Mouse (Mus musculus) c-Kit-positive CD71-negative TER-119-negative erythroid progenitor cells, embryonic 14.5 days (primary cell): Measurements from ENCODE around the gene Megf9.

Experiments used
- DNase-seq: peaks from one replicate; pipeline ENCODE4 v3.0.0-alpha.2; 2013; ENCODE audit warnings: low read depth

Megf9 gene

GRCm38 (mm10) chr4:70534891-70535269, at the start of gene Megf9:
TSS of gene Megf9 (minus strand) at chr4:70534995.
- DNase-seq = peak; percentile 92

GRCm38 (mm10) chr4:70579654-70580053, 44.9 kb upstream of the Megf9 start:
- DNase-seq = no peak

- DNase-seq = no peak
Measured at GRCm38 (mm10) chr4:70578301-70578700, 43.5 kb upstream of the Megf9 start.

GRCm38 (mm10) chr4:70576096-70576495, 41.3 kb upstream of the Megf9 start:
- no peak for DNase-seq

- no peak for DNase-seq
Measured at GRCm38 (mm10) chr4:70573926-70574325, 39.1 kb upstream of the Megf9 start.

- no peak for DNase-seq
Measured at GRCm38 (mm10) chr4:70553888-70554287, 19.1 kb upstream of the Megf9 start.

- DNase-seq = no peak
Measured at GRCm38 (mm10) chr4:70553230-70553797, 18.5 kb upstream of the Megf9 start.

GRCm38 (mm10) chr4:70552120-70552519, 17.3 kb upstream of the Megf9 start:
- DNase-seq = no peak

GRCm38 (mm10) chr4:70547411-70548148, 12.8 kb upstream of the Megf9 start:
- DNase-seq = no peak

GRCm38 (mm10) chr4:70545869-70546542, 11.2 kb upstream of the Megf9 start:
- DNase-seq = no peak

GRCm38 (mm10) chr4:70544390-70544789, 9.6 kb upstream of the Megf9 start:
- DNase-seq = no peak

- DNase-seq = no peak
Measured at GRCm38 (mm10) chr4:70542387-70542786, 7.6 kb upstream of the Megf9 start.

GRCm38 (mm10) chr4:70540743-70541142, 5.9 kb upstream of the Megf9 start:
- no peak for DNase-seq

GRCm38 (mm10) chr4:70536661-70537580, 2.1 kb upstream of the Megf9 start:
- no peak for DNase-seq

GRCm38 (mm10) chr4:70535711-70536311, 1.0 kb upstream of the Megf9 start:
- no peak for DNase-seq

- DNase-seq = no peak
Measured at GRCm38 (mm10) chr4:70535289-70535688, 494 bp upstream of the Megf9 start.

GRCm38 (mm10) chr4:70534078-70534890, 511 bp downstream of the Megf9 start:
- DNase-seq = no peak

GRCm38 (mm10) chr4:70533056-70533805, 1.6 kb downstream of the Megf9 start:
- no peak for DNase-seq

- DNase-seq = no peak
Measured at GRCm38 (mm10) chr4:70531021-70531420, 3.8 kb downstream of the Megf9 start.

- DNase-seq = no peak
Measured at GRCm38 (mm10) chr4:70528622-70529021, 6.2 kb downstream of the Megf9 start.
